Mouse (Mus musculus): ENCODE results near the gene Vmn1r214.

Gene Vmn1r214

GRCm38 (mm10) chr13:23030118-23030517, at the start of gene Vmn1r214:
Gene Vmn1r214 (plus strand): TSS chr13:23030418.
- no peak for DNase-seq

DNA sequence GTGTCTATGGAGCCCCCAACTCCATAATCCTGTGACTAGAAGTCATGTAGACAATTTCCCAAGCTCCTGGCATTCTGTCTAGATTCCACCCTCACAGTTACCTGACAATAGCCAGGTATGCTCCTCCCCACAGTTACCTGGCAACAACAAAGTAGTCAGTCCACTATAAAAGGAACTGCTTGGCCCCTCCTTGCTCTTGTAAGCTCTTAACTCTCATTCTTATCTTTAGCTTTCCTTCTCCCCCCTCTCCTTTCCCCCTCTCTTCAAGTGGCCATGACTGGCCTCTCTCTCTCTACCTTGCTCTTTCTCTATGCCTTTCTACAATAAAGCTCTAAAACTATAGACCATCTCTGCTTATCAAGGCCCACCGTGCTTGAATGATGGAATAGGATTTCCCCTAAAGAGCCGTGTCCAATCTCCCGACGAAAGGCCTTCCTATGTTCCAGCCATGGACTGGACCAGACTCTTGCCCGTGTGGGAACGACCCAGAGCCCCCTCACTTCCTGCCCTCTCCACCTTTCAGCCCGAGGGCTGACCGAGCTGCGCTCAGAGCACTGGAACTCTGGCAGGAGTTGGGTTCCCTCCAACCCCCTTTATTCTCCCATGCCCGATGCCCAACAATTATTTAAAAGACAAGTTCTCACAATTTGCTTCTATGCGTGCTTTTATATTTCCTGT, 39.9 kb upstream of the Vmn1r214 start:
- DNase-seq = peak; percentile 70

DNA sequence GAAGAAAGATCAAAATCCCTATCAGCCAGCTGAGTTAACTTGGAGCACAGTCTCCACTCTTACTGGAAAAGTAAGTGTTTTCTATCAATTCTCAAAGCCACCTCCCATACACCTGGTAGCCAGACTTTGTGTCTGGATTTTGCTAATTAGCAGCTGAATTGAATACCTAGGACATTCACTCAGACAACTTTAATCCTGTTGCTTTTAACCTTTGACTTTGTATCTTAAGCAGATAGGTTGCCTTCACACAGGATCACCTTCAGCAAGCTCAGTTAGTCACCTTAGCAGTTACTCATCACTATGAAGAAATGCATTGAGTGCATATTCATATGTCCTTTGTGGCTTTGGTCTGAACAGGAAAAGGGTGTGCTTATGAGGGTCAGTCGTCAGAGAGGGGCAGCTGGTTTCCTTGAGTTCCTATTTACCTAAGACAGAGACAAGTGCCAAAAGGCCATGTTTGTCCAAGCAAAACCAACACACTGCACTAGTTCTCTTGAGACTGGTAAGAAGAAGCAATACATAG, 38.0 kb upstream of the Vmn1r214 start:
- DNase-seq = no peak

DNA sequence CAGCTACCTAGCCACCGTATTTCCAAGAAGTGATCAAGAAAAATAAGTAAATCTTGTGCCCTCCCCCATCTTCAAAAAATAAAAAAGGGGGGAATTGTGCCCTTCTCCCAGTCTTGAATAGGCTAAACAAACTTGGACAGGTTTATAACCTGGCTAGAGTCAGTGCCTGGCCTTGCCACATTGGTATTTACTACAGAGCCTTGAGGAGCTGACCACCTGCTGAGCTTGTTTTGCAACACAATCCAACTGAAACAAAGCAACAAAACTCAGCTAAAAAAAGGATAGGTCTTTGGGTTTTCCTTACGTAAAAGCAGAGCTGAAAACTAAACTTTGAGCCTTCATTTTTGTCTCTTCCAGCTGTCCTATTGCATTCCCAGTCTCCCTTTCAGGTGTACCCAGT, 37.5 kb upstream of the Vmn1r214 start:
- DNase-seq = peak; percentile 6

DNA sequence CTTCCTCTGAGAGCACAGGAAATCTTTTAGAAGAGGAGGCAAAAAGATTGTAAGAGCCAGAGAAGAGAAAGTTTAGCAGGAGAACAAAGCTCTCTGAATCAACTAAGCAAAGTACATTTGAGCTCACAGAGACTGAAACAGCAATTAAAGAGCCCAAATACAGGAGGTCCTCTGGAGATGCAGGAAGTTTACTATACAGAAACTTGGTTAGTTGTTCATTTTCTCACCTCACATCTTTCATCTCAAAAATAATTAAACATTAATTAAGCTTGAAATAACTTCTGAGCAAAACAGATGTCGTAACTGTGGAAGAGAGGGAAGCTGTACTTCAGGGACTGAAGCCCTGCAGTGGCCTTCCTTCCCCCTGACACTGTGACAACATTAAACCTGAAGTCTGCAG, 22.9 kb upstream of the Vmn1r214 start, which contains the start of gene Vmn1r213:
Gene Vmn1r213, plus strand, starts transcription at position 301 of the 400 bp plus-strand sequence.
- DNase-seq = no peak

DNA sequence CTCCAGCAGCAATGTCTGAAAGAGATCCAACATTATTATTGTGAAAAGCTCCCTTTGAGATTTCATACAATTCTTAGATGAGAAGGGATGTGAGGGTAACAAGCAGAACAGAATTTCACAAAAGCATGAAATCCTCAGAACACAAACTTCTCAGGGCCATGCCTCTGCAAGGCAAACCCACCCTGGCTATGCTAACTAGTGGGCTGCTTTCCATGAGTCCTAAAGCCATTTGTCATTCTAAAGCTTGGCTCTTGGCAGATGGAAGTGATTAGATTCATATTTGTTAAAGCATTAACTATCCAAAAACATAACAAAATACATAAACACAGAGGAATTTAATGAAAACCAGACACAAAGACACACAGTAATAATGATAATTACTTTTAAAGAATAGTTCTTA, 12.1 kb upstream of the Vmn1r214 start:
- DNase-seq = no peak

DNA sequence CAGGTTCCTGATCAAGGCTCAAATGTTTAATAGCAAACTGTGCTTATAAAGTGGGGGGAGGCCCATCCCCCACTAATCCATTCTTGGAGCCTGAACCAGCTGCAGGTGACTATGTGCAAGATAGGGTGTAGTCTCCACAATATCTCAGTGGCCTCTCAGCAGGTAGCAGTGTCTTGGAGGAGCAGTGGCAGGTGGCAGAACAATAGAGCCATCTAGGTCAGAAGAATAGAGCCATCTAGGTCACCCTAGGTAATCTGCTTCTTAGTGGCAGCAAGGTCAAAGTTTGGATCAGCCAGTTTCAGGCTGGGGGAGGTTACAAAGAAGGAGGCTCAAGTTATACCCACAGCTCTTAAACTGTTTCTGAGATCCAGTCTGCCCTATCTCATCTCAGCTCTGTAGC, 5.4 kb upstream of the Vmn1r214 start:
- DNase-seq = no peak

GRCm38 (mm10) chr13:23057778-23058177, 27.6 kb downstream of the Vmn1r214 start:
- DNase-seq = no peak

- no peak for DNase-seq
These were observed 37.5 kb downstream of the Vmn1r214 start, which contains the start of gene Vmn1r215 for GRCm38 (mm10) chr13:23067725-23068124. Gene Vmn1r215 (plus strand): TSS chr13:23068025.

DNA sequence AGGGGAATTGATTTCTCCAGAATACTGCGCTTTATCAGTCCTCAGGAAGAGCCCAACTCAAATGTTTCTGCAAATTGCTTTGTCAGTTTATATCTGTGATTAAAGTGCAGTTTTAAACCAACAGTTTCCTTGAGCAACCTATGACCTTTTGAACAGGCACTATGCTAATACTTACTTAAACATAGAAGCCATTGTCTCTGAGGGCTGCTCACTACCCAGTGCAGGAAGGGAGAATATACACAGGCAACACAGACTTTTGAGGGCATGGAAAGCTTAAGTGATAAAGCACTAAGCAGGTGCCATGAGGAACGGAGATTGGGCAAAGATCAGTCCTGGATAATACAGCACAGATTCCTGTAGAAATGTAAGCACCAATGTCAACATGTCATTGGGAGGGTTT, 39.1 kb downstream of the Vmn1r214 start:
- no peak for DNase-seq
